Comparison of ENCODE assay signal across 23 mouse cellular contexts in genomic region chr9:57068266-57068665, GRCm38 (mm10). TPM values are rescaled to one million over a fixed set of nuclear protein-coding genes. Genes with fewer than 3 reads are reported as not detected.
DNase-seq lines count a peak whose midpoint lies in the region; ATAC-seq and TF ChIP-seq lines count a peak whose summit lies in the region.
"Had no signal": no experiment of that assay in that cellular context is flagged by ENCODE, and none has a peak within 500 bp of the region (broad histone marks: within the 10 kb centered on the region; RNA-seq: fewer than 3 reads in every experiment).

No protein-coding gene starts in this region.

- H3K4me1 ChIP-seq in kidney, adult 2 months (ENCODE audit: control insufficient read depth, insufficient read depth, low read length): peaks cover 19% of the 10 kb centered on the region
- peaks cover 34% of the 10 kb centered on the region for H3K4me1 ChIP-seq in liver, embryonic 12.5 days
- peaks cover 30% of the 10 kb centered on the region for H3K4me1 ChIP-seq in liver, postnatal 0 days (ENCODE audit: insufficient read depth)

- 44% methylated on average over 3 of the region's 3 CpGs for WGBS in kidney, adult 2 months
- 65% methylated on average over 3 of the region's 3 CpGs for WGBS in liver, embryonic 12.5 days (ENCODE audit: insufficient replicate concordance)
- 58% methylated on average over 3 of the region's 3 CpGs for WGBS in liver, postnatal 0 days (ENCODE audit: insufficient replicate concordance)

- TF ChIP-seq POLR2A in kidney, adult 2 months (IDR thresholded peaks at IDR 0.05; ENCODE audit: low read depth, low read length): no peak

- H3K27me3 ChIP-seq in kidney, adult 2 months (replicated peaks; ENCODE audit: control insufficient read depth, insufficient read depth, low read length): no peaks in the 10 kb centered on the region
- H3K27me3 ChIP-seq in liver, embryonic 12.5 days (replicated peaks): no peaks in the 10 kb centered on the region
- H3K27me3 ChIP-seq in liver, postnatal 0 days (ENCODE audit: insufficient read depth, low read length): no peaks in the 10 kb centered on the region
- H3K27me3 ChIP-seq: embryonic facial prominence, embryonic 15.5 days; heart, embryonic 12.5 days had no signal

- no peak overlapping the region for H3K4me3 ChIP-seq in kidney, adult 2 months (ENCODE audit: insufficient read depth, low read depth, low read length)
- no peak overlapping the region for H3K4me3 ChIP-seq in liver, embryonic 12.5 days
- no peak overlapping the region for H3K4me3 ChIP-seq in liver, postnatal 0 days (ENCODE audit: low read depth, low read length)
- H3K4me3 ChIP-seq: embryonic facial prominence, embryonic 15.5 days; erythroblast, embryonic 14.5 days; forebrain, embryonic 10.5 days; heart, embryonic 12.5 days; hindbrain, embryonic 10.5 days had no signal

- no peak overlapping the region for H3K9ac ChIP-seq in liver, embryonic 12.5 days
- no peak overlapping the region for H3K9ac ChIP-seq in liver, postnatal 0 days (replicated peaks)
- H3K9ac ChIP-seq: embryonic facial prominence, embryonic 15.5 days; heart, embryonic 12.5 days; hindbrain, embryonic 14.5 days had no signal

- H3K4me2 ChIP-seq in liver, embryonic 12.5 days: no peak overlapping the region
- peak overlapping the region; percentile 51 for H3K4me2 ChIP-seq in liver, postnatal 0 days (ENCODE audit: low read depth, low read length)
- H3K4me2 ChIP-seq: embryonic facial prominence, embryonic 15.5 days; heart, embryonic 12.5 days; hindbrain, embryonic 14.5 days had no signal

- no peak for TF ChIP-seq EP300 in liver, postnatal 0 days (IDR thresholded peaks at IDR 0.05; ENCODE audit: low read depth)

- TF ChIP-seq CTCF in kidney, adult 2 months (conservative IDR thresholded peaks at IDR 0.05; ENCODE audit: insufficient read depth, insufficient read length, low read depth, low read length): no peak
- TF ChIP-seq CTCF in liver, postnatal 0 days (IDR thresholded peaks at IDR 0.05; ENCODE audit: low read depth): no peak

- peak; percentile 52 for DNase-seq in kidney, adult 2 months
- no peak for DNase-seq in kidney, postnatal 14 days
- DNase-seq in liver: no peak
- DNase-seq in liver, postnatal 0 days: no peak
- no peak for DNase-seq in gastrocnemius, postnatal 25 days
- no peak for DNase-seq in gastrocnemius, adult 8-10 months (ENCODE audit: low spot score in 2 of 2)
- DNase-seq: adrenal gland, adult 8-10 months; adrenal gland, postnatal 36 days; B cell, adult 2 months; cerebellum, adult 2 months; cerebellum, postnatal 10 days; embryo, embryonic 11 days; gastrocnemius, postnatal 10 days had no signal

- H3K27ac ChIP-seq in kidney, adult 2 months (ENCODE audit: insufficient read depth, low read depth, low read length): peak overlapping the region; percentile 62; the same call in 1 of the 2 replicates
- 0 out of 2 replicates have a peak overlapping the region, but pooled peaks have one; percentile 28 for H3K27ac ChIP-seq in liver, embryonic 12.5 days
- H3K27ac ChIP-seq in liver, postnatal 0 days (ENCODE audit: low read depth): peak overlapping the region; percentile 66
- H3K27ac ChIP-seq: embryonic facial prominence, embryonic 15.5 days; forebrain, embryonic 10.5 days; hindbrain, embryonic 10.5 days; hindbrain, embryonic 14.5 days had no signal

- no peak for ATAC-seq in liver, embryonic 12.5 days
- ATAC-seq in liver, postnatal 0 days: no peak
- ATAC-seq: activated CD4-positive, CD25-positive, alpha-beta regulatory T cell, adult 4 months; CD4-positive, CD25-positive, alpha-beta regulatory T cell, adult 4 months; forebrain, embryonic 14.5 days had no signal

- no peaks in the 10 kb centered on the region for H3K36me3 ChIP-seq in kidney, adult 2 months (ENCODE audit: control insufficient read depth, insufficient read depth, low read length)
- no peaks in the 10 kb centered on the region for H3K36me3 ChIP-seq in liver, embryonic 12.5 days
- no peaks in the 10 kb centered on the region for H3K36me3 ChIP-seq in liver, postnatal 0 days (replicated peaks; ENCODE audit: insufficient read depth, low read length)

- no peaks in the 10 kb centered on the region for H3K9me3 ChIP-seq in liver, embryonic 12.5 days (replicated peaks)
- H3K9me3 ChIP-seq in liver, postnatal 0 days (ENCODE audit: low read length): no peaks in the 10 kb centered on the region
- H3K9me3 ChIP-seq: embryonic facial prominence, embryonic 15.5 days; forebrain, embryonic 10.5 days; heart, embryonic 12.5 days; hindbrain, embryonic 10.5 days had no signal

RNA-seq across cellular contexts. Expression of gene Sin3a, which starts 3.6 kb away (rescaled TPM):
- 58.6 and 70.1 TPM in 2 replicates for polyA plus RNA-seq in kidney, adult 2 months (2012; rRNA removed)
- polyA plus RNA-seq in liver, embryonic 12.5 days (2016; fragmentation: Nextera tagmentation; extraction: Ambion mirVana): 20.2 and 20.5 TPM in 2 replicates
- polyA plus RNA-seq in liver, postnatal 0 days (2015; fragmentation: Nextera tagmentation; extraction: Ambion mirVana): 6.1 and 6.6 TPM in 2 replicates
- 10 to 100 TPM; 12.5 to 19.6 TPM for total RNA-seq in gastrocnemius, postnatal 25 days (2021)
- total RNA-seq in gastrocnemius, adult 8-10 months (2022): 10 to 100 TPM; 18.6 to 23.0 (median 19.8) TPM
